Mouse (Mus musculus) hindbrain, embryonic 13.5 days (tissue): Measurements from ENCODE around the gene Mfap5. TPM values are rescaled to one million over a fixed set of nuclear protein-coding genes. Genes with fewer than 3 reads are reported as not detected.
A peak's percentile ranks its signal among the peaks of the same experiment; 100 is the strongest.
"Not testable (repeated sequence)": the region's sequence is repeated elsewhere in the genome, so short reads cannot be mapped to it uniquely, and the experiment has no call there.

ENCODE experiments used
- ATAC-seq: fragments of 200-750 bp; cut with Nextera tagmentation; 2 replicates; pipeline ENCODE4 v1.8.0; 2017; ENCODE audit warnings: moderate TSS enrichment; ENCODE audit not compliant: low FRiP score
- H3K27ac ChIP-seq: fragments of 300-500 bp; sonication (generic); 2 replicates; pipeline ENCODE4 v1.5.1; 2015; ENCODE audit warnings: inconsistent platforms, mild to moderate bottlenecking, moderate library complexity
- H3K27me3 ChIP-seq: fragments of 300-500 bp; sonication (generic); 2 replicates; pipeline ENCODE4 v1.6.1; 2015; ENCODE audit warnings: mild to moderate bottlenecking, inconsistent platforms
- H3K36me3 ChIP-seq: fragments of 300-500 bp; sonication (generic); 2 replicates; pipeline ENCODE4 v1.6.1; 2015; ENCODE audit warnings: mild to moderate bottlenecking, inconsistent platforms
- H3K4me1 ChIP-seq: fragments of 300-500 bp; sonication (generic); replicated peaks from 2 replicates; pipeline ENCODE4 v1.6.1; 2015; ENCODE audit warnings: inconsistent platforms
- H3K4me2 ChIP-seq: fragments of 300-500 bp; sonication (generic); 2 replicates; pipeline ENCODE4 v1.6.1; 2015; ENCODE audit warnings: inconsistent platforms, mild to moderate bottlenecking, moderate library complexity
- H3K4me3 ChIP-seq: fragments of 300-500 bp; sonication (generic); 2 replicates; pipeline ENCODE4 v1.5.1; 2015; ENCODE audit warnings: mild to moderate bottlenecking, inconsistent platforms
- H3K9ac ChIP-seq: fragments of 300-500 bp; sonication (generic); 2 replicates; pipeline ENCODE4 v1.6.1; 2015; ENCODE audit warnings: mild to moderate bottlenecking, inconsistent platforms
- H3K9me3 ChIP-seq: fragments of 300-500 bp; sonication (generic); 2 replicates; pipeline ENCODE4 v1.6.1; 2016; ENCODE audit warnings: inconsistent platforms
- WGBS: fragments of 180-500 bp; shearing (Covaris S2); methylation state at CpG from one replicate; pipeline ENCODE4 v1.1.7; 2015; 5-methylcytosine and 5-hydroxymethylcytosine counted together
- polyA plus RNA-seq: library from polyadenylated mRNA; unstranded; fragments of >200 nt; fragmentation: Nextera tagmentation; extraction: Ambion mirVana; gene quantifications from 2 replicates; pipeline ENCODE4 v1.2.1, GENCODE M21; 2015

The Mfap5 gene
- polyA plus RNA-seq, 1 experiment from 2014 or later: 1.9 TPM

- Histone ChIP-seq H3K27me3 (no peaks in the 10 kb centered on the region), H3K4me1 (no peaks in the 10 kb centered on the region), H3K4me3 (no peak overlapping the region), H3K36me3 (no peaks in the 10 kb centered on the region), H3K9me3 (no peaks in the 10 kb centered on the region), H3K27ac (no peak overlapping the region), H3K9ac (no peak overlapping the region), H3K4me2 (no peak overlapping the region)
- WGBS: 44% methylated on average over 2 of the region's 2 CpGs
- no peak for ATAC-seq
Measured at GRCm38 (mm10) chr6:122519384-122519783, 13.7 kb downstream of the Mfap5 start.

DNA sequence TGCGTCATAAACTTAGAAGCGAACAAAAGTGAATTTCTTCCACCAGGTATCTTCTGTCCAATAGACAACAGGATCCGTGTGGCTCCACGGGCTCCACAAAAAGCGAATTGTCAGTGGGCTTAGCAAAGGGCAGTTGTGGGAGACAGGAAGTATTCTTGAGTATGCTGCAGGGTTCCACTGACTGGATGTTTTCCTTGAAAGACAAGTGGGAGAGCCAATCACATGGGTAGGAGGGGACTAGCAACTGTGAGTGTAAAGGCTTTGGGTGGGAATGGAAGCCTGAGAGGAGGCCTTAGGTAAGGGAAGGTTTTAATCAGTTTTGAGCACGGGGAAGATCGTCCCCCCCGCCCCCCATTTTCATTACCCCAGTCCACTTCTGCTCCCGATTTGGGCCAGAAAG lies 16.9 kb downstream of the Mfap5 start:
- Histone ChIP-seq H3K27ac (no peak overlapping the region), H3K36me3 (no peaks in the 10 kb centered on the region), H3K4me2 (no peak overlapping the region), H3K4me3 (no peak overlapping the region), H3K27me3 (no peaks in the 10 kb centered on the region), H3K9ac (no peak overlapping the region), H3K9me3 (no peaks in the 10 kb centered on the region), H3K4me1 (no peaks in the 10 kb centered on the region)
- 77% methylated on average over 9 of the region's 9 CpGs for WGBS
- ATAC-seq: peak; percentile 81

GRCm38 (mm10) chr6:122523289-122523688 lies 17.6 kb downstream of the Mfap5 start:
- no peak for ATAC-seq
- Histone ChIP-seq H3K36me3 (no peaks in the 10 kb centered on the region), H3K4me2 (no peak overlapping the region), H3K9me3 (no peaks in the 10 kb centered on the region), H3K27me3 (no peaks in the 10 kb centered on the region), H3K9ac (no peak overlapping the region), H3K27ac (no peak overlapping the region), H3K4me3 (no peak overlapping the region), H3K4me1 (no peaks in the 10 kb centered on the region)
- WGBS: 95% methylated on average over 8 of the region's 8 CpGs

DNA sequence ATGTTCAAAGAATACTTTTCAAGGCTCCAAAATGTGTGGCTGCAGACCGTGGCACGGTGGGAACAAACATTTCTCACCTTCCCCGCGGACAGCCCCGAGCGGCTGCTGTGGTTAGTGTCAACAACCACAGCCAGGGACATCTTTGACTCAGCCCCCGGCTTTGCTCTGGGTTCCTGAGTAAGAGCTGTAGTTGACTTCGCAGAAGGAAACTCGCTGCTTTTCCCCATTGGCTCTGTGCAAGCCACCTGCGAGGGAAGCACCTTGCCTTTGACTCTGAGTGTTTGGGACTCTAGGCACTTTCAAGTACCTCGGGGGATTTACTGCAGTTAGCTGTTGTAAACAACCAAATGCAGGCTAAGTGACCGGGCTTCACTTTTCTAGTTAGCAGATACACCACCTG lies 22.0 kb downstream of the Mfap5 start:
- no peak overlapping the region for H3K4me2 ChIP-seq
- H3K9me3 ChIP-seq: no peaks in the 10 kb centered on the region
- no peaks in the 10 kb centered on the region for H3K27me3 ChIP-seq
- 71% methylated on average over 12 of the region's 12 CpGs for WGBS
- no peak for ATAC-seq
- H3K4me1 ChIP-seq: no peaks in the 10 kb centered on the region
- no peak overlapping the region for H3K4me3 ChIP-seq
- no peak overlapping the region for H3K27ac ChIP-seq
- no peak overlapping the region for H3K9ac ChIP-seq
- H3K36me3 ChIP-seq: no peaks in the 10 kb centered on the region

GRCm38 (mm10) chr6:122528136-122528535 lies 22.5 kb downstream of the Mfap5 start:
- Histone ChIP-seq H3K36me3 (no peaks in the 10 kb centered on the region), H3K27me3 (no peaks in the 10 kb centered on the region), H3K27ac (no peak overlapping the region), H3K9ac (no peak overlapping the region), H3K9me3 (no peaks in the 10 kb centered on the region), H3K4me2 (no peak overlapping the region), H3K4me1 (peaks cover 4% of the 10 kb centered on the region), H3K4me3 (no peak overlapping the region)
- WGBS: 72% methylated on average over 11 of the region's 11 CpGs
- no peak for ATAC-seq

DNA sequence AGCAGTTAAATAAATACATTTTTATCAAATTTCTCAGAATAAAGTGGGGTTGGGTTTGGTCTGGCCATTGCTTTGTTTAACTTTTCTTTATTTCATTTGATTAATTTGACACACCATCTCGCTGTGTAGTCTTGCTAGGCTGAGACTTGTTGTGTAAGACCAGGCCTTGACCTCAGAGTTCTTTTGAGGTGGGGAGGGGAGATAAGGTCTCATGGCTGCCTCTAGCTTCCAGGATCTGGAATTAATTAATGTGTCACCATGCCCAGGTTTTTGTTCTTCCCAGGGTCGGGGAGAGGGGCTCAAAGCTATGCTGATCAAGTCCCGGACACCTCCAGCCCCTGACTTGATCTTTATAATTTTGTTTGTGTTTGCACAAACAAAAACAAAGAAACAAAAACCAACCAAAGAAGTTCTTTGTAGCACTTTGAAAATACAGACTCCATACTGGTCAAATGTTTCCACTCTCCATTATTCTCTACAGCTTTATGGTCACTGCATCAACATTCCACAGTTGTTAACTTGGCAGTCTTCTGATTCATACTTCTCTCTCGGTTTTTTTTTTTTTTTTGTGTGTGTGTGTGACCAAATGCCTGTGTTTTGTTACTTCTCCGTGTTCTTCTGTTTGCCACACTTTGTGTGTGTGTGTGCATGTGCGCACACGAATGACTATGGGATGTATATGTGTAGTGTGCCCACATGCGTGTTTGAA lies 26.0 kb downstream of the Mfap5 start:
- H3K4me1 ChIP-seq: peaks cover 6% of the 10 kb centered on the region
- ATAC-seq: no peak
- no peak overlapping the region for H3K4me3 ChIP-seq
- WGBS: 71% methylated on average over 8 of the region's 8 CpGs
- no peaks in the 10 kb centered on the region for H3K27me3 ChIP-seq
- H3K36me3 ChIP-seq: no peaks in the 10 kb centered on the region
- no peak overlapping the region for H3K27ac ChIP-seq
- H3K9me3 ChIP-seq: no peaks in the 10 kb centered on the region
- no peak overlapping the region for H3K9ac ChIP-seq
- H3K4me2 ChIP-seq: no peak overlapping the region

GRCm38 (mm10) chr6:122532883-122533302 lies 27.2 kb downstream of the Mfap5 start:
- ATAC-seq: no peak
- H3K4me3 ChIP-seq: no peak overlapping the region
- H3K9me3 ChIP-seq: no peaks in the 10 kb centered on the region
- 10% methylated on average over 4 of the region's 4 CpGs for WGBS
- H3K4me1 ChIP-seq: peaks cover 6% of the 10 kb centered on the region
- H3K36me3 ChIP-seq: no peaks in the 10 kb centered on the region
- no peak overlapping the region for H3K9ac ChIP-seq
- H3K4me2 ChIP-seq: peak overlapping the region; percentile 37
- no peak overlapping the region for H3K27ac ChIP-seq
- no peaks in the 10 kb centered on the region for H3K27me3 ChIP-seq

GRCm38 (mm10) chr6:122534032-122534431 lies 28.4 kb downstream of the Mfap5 start:
- no peak overlapping the region for H3K9ac ChIP-seq
- no peak for ATAC-seq
- H3K27ac ChIP-seq: no peak overlapping the region
- H3K36me3 ChIP-seq: no peaks in the 10 kb centered on the region
- H3K4me1 ChIP-seq: peaks cover 6% of the 10 kb centered on the region
- H3K27me3 ChIP-seq: no peaks in the 10 kb centered on the region
- H3K4me2 ChIP-seq: no peak overlapping the region
- WGBS: 19% methylated on average over 3 of the region's 3 CpGs
- H3K9me3 ChIP-seq: 0 out of 2 replicates have a peak, but pooled peaks cover 4% of the 10 kb centered on the region
- no peak overlapping the region for H3K4me3 ChIP-seq

DNA sequence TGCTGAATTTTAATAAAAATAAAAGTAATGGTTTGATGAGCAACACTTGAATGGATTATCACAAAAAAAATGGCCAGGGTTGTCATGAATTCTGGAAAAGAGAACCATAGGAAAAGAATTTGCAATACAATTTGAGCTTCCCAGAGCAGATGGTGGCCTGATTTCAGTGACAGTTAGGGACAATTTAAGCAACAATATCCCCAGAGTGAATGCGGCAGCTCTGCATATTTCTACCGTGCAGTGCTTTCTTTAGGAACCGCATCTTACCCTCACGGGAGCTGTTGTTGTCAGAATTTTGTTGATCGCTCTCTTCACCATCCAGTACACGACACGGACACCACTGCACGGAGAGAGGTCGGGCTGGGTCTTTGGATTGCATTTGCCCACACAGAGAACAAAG lies 33.9 kb downstream of the Mfap5 start:
- no peak overlapping the region for H3K4me2 ChIP-seq
- H3K9ac ChIP-seq: no peak overlapping the region
- ATAC-seq: no peak
- 0 out of 2 replicates have a peak, but pooled peaks cover 4% of the 10 kb centered on the region for H3K9me3 ChIP-seq
- no peaks in the 10 kb centered on the region for H3K36me3 ChIP-seq
- H3K27me3 ChIP-seq: no peaks in the 10 kb centered on the region
- H3K4me1 ChIP-seq: no peaks in the 10 kb centered on the region
- H3K4me3 ChIP-seq: no peak overlapping the region
- H3K27ac ChIP-seq: no peak overlapping the region
- 63% methylated on average over 9 of the region's 9 CpGs for WGBS

DNA sequence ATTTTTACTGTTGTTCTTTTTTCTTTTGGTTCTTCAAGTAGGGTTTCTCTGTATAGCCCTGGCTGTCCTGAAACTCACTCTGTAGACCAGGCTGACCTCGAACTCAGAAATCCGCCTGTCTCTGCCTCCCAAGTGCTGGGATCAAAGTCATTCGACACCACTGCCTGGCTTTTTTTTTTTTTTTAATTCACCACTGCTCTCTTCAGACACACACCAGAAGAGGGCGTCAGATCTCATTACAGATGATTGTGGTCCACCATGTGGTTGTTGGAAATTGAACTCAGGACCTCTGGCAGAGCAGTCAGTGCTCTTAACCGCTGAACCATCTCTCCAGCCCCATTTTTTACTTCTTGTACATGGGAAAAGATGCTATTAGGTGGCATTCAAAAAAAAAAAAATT lies 36.8 kb downstream of the Mfap5 start:
- H3K9ac ChIP-seq, H3K4me3 ChIP-seq, ATAC-seq, H3K36me3 ChIP-seq, H3K4me2 ChIP-seq, H3K4me1 ChIP-seq, H3K9me3 ChIP-seq, H3K27ac ChIP-seq, H3K27me3 ChIP-seq: not testable (repeated sequence)
- 80% methylated on average over 5 of the region's 5 CpGs for WGBS

GRCm38 (mm10) chr6:122543574-122543973 lies 37.9 kb downstream of the Mfap5 start:
- Histone ChIP-seq H3K9me3 (no peaks in the 10 kb centered on the region), H3K36me3 (no peaks in the 10 kb centered on the region), H3K27ac (no peak overlapping the region), H3K27me3 (no peaks in the 10 kb centered on the region), H3K4me3 (no peak overlapping the region), H3K4me2 (no peak overlapping the region), H3K4me1 (no peaks in the 10 kb centered on the region), H3K9ac (no peak overlapping the region)
- WGBS: 87% methylated on average over 5 of the region's 5 CpGs
- no peak for ATAC-seq

DNA sequence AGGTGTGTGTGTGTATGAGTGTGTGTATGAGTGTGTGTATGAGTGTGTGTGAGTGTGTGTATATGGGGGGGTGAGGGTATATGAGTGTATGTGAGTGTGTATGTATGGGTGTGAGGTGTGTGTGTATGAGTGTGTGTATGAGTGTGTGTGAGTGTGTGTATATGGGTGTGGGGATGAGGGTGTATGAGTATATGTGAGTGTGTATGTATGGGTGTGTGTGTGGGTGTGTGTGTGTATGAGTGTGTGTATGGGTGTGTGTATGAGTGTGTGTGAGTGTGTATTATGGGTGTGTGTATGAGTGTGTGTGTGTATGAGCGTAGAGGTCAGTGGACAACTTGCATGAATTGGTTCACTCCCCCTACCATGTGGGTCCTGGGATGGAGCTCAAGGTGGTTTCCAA lies 39.0 kb downstream of the Mfap5 start:
- Histone ChIP-seq H3K27me3 (no peaks in the 10 kb centered on the region), H3K27ac (no peak overlapping the region), H3K9me3 (no peaks in the 10 kb centered on the region), H3K4me3 (no peak overlapping the region), H3K4me2 (no peak overlapping the region), H3K9ac (no peak overlapping the region), H3K4me1 (no peaks in the 10 kb centered on the region), H3K36me3 (no peaks in the 10 kb centered on the region)
- 92% methylated on average over 1 of the region's 1 CpGs for WGBS
- ATAC-seq: peak; percentile 54

GRCm38 (mm10) chr6:122545289-122545882 lies 39.7 kb downstream of the Mfap5 start:
- no peak for ATAC-seq
- Histone ChIP-seq H3K4me2 (no peak overlapping the region), H3K4me1 (no peaks in the 10 kb centered on the region), H3K36me3 (no peaks in the 10 kb centered on the region), H3K27me3 (no peaks in the 10 kb centered on the region), H3K9me3 (no peaks in the 10 kb centered on the region), H3K27ac (no peak overlapping the region), H3K9ac (no peak overlapping the region), H3K4me3 (no peak overlapping the region)
- WGBS: 79% methylated on average over 9 of the region's 9 CpGs
